Mouse (Mus musculus): ENCODE results near the gene Cic.

Gene Cic

GRCm38 (mm10) chr7:25282731-25283211 is 15.3 kb downstream of the Cic start:
- peak; percentile 63 for DNase-seq (ENCODE audit: low spot score)

DNA sequence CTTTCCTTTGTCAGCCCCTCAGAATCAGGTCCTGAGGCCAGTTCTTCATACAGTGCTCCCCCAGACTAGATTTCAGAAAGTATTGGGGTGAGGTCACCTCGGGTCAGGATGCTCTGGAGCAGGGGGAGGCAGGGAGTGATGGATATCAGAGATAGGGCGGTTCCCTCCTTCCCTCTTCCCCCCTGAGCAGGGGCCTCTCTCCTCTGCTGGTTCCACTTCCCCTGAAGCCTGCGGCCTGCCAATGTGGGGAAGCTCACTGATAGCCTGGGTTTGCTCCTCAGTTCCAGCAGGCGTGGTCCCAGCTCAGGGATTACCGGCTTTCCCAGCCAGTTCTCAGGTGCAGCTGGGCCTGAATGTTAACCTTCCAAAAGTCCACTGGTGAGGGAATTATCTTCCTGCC is 16.1 kb downstream of the Cic start:
- no peak for DNase-seq (ENCODE audit: low spot score)

GRCm38 (mm10) chr7:25284171-25284570 is 16.7 kb downstream of the Cic start:
- no peak for DNase-seq (ENCODE audit: low spot score)

DNA sequence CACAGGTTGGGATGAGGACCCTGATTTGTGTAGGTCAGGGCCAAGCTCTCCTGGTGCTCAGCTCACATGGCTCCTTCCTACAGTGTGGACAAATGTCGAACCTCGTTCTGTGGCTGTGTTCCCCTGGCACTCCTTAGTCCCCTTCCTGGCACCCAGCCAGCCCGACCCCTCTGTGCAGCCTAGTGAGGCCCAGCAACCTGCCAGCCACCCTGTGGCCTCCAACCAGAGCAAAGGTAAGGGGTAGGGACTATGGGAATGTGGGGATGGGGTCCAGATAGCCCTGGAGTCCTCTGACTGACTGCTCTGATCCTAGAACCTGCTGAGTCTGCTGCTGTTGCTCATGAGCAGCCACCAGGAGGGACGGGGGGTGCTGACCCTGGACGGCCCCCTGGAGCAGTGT is 17.3 kb downstream of the Cic start:
- DNase-seq (ENCODE audit: low spot score) = no peak

DNA sequence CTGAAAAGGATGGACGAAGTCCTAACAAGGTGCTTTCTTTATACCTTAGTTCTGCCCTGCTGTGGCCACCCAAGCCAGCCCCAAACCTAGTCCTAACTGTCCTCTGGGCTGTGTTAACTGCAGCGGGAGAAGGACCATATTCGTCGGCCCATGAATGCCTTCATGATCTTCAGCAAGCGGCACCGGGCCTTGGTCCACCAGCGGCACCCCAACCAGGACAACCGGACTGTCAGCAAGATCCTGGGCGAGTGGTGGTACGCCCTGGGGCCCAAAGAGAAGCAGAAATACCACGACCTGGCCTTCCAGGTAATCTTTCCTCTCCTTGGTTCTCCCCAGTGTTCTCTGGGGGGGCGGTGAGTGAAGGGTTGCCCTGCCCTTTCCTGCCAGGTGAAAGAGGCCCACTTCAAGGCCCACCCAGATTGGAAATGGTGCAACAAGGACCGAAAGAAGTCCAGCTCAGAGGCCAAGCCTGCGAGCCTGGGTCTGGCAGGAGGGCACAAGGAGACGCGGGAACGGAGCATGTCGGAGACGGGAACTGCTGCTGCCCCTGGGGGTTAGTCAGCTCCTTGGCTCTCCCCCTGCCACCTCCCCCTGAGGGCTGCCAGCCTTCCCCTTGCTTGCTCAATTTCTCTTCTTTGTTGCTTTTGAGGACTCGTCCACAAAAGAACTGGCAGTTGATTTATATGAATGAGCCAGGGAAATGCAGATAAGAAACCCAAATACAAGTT is 18.2 kb downstream of the Cic start:
- DNase-seq (ENCODE audit: low spot score) = no peak

DNA sequence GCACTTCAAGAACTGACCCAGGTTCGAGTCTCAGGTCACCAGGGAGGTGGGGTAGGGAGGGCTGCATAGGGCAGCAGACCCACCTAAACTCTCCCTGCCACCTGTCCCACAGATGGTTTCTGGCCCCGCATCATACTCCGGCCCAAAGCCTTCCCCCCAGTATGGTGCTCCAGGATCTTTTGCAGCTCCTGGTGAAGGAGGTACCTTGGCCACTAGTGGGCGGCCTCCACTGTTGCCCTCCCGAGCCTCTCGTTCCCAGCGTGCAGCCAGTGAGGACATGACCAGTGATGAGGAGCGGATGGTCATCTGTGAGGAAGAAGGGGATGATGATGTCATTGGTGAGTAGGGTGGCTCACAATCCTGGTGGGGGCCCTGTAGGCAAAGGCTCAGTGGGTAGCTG is 19.5 kb downstream of the Cic start:
- no peak for DNase-seq (ENCODE audit: low spot score)

DNA sequence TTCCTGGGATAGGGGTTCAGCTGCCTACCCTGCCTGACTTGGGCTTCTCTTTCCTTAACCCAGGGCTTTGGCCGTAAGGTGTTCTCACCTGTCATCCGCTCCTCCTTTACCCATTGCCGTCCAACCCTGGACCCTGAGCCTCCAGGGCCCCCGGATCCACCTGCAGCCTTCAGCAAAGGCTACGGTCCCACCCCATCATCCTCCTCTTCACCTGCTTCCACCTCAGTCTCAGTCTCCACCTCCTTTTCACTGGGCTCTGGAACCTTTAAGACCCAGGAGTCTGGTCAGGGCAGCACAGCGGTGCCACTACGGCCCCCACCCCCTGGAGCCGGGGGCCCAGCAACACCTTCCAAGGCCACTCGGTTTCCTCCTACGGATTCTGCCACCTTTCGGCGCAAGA is 20.5 kb downstream of the Cic start:
- no peak for DNase-seq (ENCODE audit: low spot score)

DNA sequence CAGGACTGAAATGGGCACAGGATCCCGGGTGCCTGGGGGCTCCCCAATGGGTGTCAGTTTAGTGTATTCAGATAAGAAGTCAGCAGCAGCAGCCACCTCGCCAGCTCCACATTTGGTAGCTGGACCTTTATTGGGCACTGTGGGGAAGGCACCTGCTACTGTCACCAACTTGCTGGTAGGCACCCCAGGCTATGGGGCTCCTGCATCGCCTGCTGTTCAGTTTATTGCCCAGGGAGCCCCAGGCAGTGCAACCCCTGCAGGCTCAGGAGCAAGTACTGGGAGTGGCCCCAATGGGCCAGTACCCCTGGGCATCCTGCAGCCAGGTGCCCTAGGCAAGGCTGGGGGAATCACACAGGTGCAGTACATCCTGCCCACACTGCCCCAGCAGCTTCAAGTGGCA is 21.2 kb downstream of the Cic start:
- DNase-seq (ENCODE audit: low spot score) = no peak

DNA sequence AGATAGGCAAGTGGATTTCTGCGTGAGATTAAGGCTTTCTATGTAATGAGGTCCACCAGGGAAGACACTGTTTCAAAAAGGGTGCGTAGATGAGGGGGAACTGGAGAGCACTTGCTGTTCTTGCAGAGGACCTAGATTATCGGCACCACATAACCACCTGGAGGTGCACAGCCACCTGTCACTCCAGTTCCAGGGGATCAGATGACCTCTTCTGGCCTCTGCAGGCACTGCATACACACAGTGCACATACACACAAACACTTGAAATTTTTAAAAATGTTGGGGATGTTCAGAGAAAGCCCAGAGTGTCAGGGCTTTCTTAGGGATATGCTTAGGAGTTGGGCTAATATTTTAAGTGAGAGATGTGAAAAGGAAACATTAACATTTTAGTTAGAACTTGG is 22.4 kb downstream of the Cic start:
- DNase-seq (ENCODE audit: low spot score) = no peak

DNA sequence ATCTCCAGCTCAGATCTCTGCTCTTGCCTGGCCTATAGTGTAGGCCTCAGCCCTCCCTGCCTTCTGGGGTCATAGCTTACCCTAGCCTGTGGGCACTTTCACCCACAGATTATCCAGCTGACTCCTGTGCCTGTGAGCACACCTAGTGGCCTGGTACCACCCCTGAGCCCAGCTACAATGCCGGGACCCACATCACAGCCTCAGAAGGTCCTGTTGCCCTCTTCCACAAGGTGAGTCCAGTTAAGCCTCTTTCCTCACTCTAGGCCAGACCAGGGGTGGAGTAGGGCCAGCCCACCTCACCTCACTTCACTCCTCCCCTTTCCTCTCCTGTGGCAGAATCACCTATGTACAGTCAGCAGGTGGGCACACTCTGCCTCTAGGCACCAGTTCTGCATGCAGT is 23.0 kb downstream of the Cic start:
- no peak for DNase-seq (ENCODE audit: low spot score)

- no peak for DNase-seq (ENCODE audit: low spot score)
These were observed 23.4 kb downstream of the Cic start for GRCm38 (mm10) chr7:25290911-25291310.

GRCm38 (mm10) chr7:25292107-25292506 is 24.6 kb downstream of the Cic start:
- no peak for DNase-seq (ENCODE audit: low spot score)

DNA sequence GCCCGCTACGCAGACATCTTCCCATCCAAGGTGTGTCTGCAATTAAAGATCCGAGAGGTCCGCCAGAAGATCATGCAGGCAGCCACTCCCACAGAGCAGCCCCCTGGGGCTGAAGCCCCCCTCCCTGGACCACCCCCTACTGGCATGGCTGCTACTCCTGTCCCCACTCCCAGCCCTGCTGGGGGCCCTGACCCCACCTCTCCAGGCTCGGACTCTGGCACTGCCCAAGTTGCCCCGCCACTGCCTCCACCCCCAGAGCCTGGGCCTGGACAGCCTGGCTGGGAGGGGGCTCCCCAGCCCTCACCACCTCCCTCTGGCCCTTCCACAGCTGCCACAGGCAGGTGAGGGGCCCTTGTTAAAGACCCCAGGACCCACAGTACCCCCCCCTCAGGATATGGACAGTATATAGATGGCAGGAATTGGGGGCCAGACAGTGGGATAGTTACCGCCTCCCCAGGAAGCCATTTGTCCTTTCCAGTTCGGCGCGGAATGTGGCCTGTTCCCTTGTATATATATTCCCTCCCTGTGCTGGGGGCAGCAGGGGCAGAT is 25.8 kb downstream of the Cic start:
- DNase-seq (ENCODE audit: low spot score) = no peak

- DNase-seq (ENCODE audit: low spot score) = no peak
These were observed 27.0 kb downstream of the Cic start for GRCm38 (mm10) chr7:25294495-25294894.

GRCm38 (mm10) chr7:25294960-25295722 is 27.6 kb downstream of the Cic start:
- DNase-seq (ENCODE audit: low spot score) = no peak

GRCm38 (mm10) chr7:25296945-25297453 is 29.5 kb downstream of the Cic start:
- DNase-seq (ENCODE audit: low spot score) = no peak

GRCm38 (mm10) chr7:25297454-25298325 is 30.2 kb downstream of the Cic start, which contains the start of gene Pafah1b3:
Gene Pafah1b3, minus strand, starts transcription at chr7:25297986.
- peak; percentile 85 for DNase-seq (ENCODE audit: low spot score)

DNA sequence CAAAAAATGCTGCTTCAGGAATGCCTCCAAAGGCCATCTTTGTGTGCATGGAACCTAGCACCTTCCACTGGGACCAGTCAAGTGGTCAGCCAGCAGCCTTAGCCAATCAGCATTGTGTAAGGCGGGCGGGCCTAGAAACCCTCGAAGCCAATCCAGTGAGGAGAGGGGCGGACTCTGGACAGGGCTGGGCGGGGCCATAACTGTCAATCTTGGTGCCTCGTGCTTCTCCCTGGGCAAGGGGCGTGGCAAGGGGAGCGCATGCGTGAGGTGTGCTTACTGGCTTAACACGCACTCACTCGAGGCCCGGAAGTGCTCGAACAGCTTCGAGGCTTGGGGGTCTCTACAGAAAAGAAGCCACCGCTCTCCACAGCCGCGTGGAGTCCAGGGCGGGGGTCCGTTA is 33.6 kb downstream of the Cic start, which contains the start of gene Prr19:
Gene Prr19 (plus strand): TSS at position 349 of the 400 bp plus-strand sequence.
- no peak for DNase-seq (ENCODE audit: low spot score)

GRCm38 (mm10) chr7:25303003-25303684 is 35.6 kb downstream of the Cic start:
- no peak for DNase-seq (ENCODE audit: low spot score)

GRCm38 (mm10) chr7:25303685-25304006 is 36.1 kb downstream of the Cic start:
- DNase-seq (ENCODE audit: low spot score) = no peak

- no peak for DNase-seq (ENCODE audit: low spot score)
These were observed 38.0 kb downstream of the Cic start for GRCm38 (mm10) chr7:25305481-25305880.
